Mouse (Mus musculus) cerebellum, postnatal 10 days (tissue): ENCODE data around the gene Bst2.

Experiments
- DNase-seq, 2 experiments: peaks; one replicate each; pipeline ENCODE4 v3.0.0; 2021; ENCODE audit warnings: mixed read lengths in 2 of 2

Bst2 gene

DNA sequence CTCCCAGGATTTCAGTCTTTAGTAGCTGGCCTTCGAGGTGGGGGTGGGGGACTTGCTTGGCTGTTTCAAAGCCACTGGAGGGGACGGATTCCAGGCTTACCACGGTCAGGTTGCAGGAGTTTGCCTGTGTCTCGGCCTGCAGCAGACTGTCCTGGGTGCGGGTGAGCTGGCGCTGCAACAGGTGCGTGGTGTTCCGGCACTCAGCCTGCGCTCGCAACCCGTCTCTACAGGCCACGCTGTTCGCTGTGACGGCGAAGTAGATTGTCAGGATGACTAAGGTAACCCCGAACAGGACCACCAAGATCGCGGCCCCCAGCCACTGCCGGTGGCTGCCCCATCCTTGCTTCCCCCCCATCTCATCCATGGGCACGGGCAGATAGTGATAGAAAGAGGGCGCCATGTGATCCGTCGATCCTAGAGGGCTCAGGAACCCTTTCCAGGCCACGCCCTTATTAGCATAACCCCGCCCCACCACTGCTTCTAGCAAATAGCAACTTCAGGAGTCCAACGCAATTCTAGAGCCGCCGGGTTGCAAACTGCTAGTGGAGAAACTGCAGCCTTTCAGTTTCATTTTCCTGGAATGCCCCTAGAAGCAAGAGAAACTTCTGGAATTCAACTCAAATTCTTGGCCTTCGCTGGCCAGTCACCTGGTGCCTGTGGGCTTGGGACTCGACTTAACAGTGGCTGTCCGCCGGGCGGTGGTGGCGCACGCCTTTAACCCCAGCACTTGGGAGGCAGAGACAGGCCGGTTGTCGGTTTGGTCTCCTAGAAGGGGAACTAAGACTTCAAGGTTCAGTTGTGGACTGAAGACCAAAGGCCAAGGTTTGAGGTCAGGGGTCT lies at the start of gene Bst2:
TSS of gene Bst2 (minus strand) at position 429 of the 840 bp plus-strand sequence.
- DNase-seq = peak; percentile 35 to 53

DNA sequence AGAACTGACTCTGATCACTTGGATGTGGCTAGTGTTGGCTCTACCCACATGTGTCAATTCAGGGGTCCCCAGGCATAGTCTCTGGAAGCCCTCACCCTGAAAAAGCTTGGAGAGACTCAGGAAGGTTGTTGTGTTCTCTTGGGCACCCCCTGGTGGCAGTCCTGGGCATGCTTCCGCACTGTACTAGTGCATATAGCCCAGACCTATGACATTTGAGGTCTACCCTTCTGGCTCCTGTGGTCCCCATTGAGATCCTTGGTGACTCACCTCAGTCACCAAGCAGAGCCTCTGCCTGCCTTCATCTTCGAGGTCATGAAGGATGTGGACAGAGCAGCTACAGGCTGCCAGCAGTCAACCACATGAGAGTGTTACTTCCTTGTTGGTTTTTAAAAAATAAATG lies 49.6 kb upstream of the Bst2 start:
- peak; percentile 78 to 83 for DNase-seq

DNA sequence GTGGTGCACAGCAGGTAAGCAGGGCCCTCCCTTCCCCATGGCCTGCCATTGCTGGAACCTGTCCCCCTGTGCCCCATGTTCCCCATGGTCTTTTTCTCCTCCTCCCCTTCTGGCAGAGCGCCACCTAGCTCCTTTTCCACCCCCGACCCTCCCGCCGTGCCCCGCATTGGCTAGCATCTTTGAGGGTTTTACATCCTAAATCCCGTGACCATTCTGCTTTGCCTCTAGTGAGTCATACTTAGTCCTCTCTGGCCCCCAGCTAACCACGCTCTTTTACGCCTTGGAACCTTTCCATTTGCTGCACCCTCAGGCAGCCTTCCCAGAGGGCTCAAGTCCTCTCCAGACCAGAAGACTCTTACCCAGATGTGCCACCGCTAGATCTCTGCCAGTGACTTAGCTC lies 42.9 kb upstream of the Bst2 start:
- DNase-seq = peak in 1 of 2 experiments; percentile 57

DNA sequence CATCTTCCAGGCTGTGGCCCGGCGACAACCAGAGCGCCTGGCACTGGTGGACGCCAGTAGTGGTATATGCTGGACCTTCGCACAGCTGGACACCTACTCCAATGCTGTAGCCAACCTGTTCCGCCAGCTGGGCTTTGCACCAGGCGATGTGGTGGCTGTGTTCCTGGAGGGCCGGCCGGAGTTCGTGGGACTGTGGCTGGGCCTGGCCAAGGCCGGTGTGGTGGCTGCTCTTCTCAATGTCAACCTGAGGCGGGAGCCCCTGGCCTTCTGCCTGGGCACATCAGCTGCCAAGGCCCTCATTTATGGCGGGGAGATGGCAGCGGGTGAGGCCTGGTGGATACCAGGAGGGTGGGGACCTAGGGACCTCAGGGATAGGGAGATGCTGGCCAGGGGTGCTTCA lies 42.2 kb upstream of the Bst2 start:
- peak; percentile 61 to 66 for DNase-seq

DNA sequence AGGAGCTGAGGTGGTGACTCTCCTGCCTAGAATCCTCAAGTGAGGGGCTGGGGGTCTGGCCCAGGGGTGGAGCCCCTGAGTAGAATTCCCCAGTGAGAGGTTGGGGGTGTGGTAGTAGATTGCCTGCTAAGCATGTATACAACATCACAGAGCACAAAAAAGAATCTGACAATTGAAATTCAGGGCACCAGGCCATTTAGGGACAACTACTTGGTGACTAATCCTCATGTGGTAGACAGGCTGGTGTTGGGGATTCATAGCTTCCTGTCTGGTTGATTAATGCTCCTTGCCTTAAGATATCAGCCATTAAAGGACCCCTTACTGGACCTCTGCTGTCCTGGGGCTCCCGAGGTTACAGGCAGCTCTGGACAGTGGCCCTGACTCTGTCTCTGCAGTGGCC lies 41.8 kb upstream of the Bst2 start:
- no peak for DNase-seq

DNA sequence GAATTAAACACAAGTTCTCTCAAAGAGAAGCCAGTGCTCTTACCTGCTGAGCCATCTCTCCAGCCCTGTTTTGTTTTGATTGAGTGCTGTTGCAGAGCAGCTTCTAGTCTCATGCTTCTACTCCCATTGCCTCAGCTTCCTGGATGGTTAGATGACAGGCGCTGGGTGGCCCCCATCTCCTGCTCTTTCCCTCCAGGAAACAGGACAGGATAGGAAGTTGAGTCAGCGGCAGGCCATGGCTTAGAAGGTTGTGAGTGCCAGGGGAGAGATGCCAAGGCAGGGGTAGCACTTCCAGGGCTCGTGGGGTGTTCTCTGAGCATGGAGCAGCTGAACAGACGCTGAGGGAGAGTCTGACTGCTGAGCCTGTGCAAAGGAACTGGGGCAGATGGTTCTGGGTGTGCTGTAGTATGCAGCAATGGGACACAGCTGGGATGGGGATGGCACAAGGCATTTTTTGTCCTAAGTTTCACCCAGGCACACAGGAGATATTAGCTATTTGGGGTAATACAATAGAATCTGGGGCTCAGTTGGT lies 40.7 kb upstream of the Bst2 start:
- DNase-seq = peak in 1 of 2 experiments; percentile 41

DNA sequence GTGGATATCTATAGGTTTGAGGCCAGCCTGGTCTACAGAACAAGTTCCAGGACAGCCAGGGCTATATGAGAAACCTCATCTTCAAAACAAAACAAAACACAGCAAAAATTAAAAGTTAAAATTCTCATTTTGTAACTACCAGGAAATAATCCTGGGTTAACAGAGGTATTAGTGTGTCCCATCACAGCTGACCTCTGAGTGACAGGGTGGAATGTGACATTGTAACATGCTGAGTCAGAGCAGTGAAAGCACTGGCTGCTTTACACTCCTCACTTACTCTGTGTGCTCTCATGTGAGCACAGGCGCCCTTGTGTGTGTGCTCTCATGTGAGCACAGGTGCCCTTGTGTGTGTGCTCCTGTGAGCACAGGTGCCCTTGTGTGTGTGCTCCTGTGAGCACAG lies 37.8 kb upstream of the Bst2 start:
- DNase-seq = no peak

DNA sequence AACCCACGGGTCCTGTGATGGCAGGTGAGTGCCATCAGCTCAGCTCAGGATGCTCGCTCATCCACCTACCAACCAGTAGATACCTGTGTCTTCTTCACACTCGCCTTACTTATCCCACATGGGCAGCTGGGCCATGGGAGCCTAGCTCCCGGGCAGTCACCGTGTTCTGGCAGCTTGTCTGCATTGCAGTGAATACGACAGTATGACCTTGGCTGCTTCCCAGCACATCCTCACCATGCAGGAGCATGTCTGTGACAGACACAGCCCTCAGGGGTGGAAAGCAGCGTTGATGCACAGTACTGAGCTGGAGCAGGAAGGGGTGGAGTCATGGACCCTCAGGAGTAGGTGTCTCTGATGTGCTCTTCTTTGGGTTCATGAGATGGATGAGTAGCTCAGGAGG lies 37.2 kb upstream of the Bst2 start:
- no peak for DNase-seq

DNA sequence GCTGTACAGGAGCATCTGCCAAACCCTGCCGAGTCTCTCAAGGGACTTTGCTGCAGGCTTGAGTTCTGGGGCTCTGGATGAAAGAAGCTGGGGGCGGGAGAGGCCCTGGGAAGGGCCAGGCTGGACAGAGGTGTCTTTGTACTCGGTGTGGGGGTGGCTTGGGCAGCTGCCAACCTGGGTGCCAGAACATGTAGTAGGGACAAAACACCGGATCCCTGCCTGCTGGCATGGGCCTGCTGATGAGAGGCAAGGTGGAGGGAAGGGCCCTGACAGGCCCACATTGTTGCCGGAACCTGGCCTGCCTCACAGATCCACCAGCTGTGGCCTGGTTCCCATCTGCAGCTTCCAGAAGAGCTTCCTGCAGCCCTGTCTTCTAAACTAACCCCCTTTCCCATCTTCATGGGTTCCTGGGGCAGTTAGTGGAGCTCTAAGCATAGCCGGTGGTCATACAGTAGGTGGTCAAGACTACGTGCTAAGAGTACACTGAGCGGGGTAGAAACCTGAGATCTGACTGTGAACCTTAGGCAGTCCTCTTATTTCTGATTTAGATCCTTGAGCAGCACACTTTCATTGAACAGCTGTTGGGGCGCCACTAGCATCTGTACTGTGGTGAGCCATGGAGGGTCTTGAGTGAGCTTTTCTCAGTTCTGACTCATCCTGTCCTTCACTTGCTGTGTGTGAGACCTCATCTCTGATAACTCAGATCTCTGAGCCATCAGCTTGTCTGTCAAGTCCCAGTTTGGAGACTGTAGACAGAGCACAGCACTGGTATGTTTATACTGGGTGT lies 35.8 kb upstream of the Bst2 start:
- DNase-seq = peak; percentile 77 to 85

DNA sequence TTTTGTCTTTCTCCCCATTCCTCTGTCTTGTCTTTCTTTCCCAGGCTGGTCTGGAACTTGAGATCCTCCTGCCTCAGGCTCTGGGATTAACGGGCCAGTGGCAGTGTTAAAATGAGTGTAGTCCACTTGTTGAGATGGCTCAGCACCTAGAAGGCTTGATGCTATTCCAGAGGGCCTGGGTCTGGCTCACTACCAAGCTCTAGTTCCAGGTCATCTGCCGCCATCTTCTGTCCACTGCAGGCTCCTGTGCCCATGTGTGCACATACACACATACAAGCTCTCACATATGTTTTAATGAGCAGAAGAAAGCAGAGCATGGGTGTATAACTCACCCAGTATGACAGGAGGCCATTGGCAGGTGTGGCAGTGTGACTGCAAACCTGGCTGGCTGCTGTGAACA lies 34.8 kb upstream of the Bst2 start:
- DNase-seq = peak; percentile 65 to 68

DNA sequence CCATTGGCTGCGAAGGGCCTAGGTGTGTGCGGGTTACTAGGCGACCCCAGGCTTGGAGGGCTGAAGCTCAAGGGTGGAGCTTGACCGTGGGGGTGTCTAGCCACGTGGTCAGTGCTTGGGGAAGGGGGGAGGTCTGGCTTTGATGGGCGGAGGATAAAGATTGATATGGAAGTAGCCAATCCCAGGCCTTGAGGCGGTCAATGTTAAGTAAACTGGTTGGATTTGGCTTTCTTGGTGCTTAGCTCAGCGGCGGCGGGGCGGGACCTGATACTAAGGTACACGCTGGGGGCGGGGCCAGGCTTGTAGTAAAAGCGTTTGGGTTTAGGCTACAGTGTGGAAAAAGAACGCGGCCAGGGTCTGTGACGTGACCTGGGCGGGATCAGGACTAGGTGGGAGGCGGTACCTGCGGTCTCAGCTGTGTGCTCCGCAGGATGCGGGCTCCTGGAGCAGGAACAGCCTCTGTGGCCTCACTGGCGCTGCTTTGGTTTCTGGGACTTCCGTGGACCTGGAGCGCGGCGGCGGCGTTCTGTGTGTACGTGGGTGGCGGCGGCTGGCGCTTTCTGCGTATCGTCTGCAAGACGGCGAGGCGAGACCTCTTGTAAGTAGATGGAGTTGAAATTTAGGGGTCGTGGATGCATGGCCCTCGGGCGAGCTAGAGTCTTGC lies 33.2 kb upstream of the Bst2 start:
- peak; percentile 98 for DNase-seq

DNA sequence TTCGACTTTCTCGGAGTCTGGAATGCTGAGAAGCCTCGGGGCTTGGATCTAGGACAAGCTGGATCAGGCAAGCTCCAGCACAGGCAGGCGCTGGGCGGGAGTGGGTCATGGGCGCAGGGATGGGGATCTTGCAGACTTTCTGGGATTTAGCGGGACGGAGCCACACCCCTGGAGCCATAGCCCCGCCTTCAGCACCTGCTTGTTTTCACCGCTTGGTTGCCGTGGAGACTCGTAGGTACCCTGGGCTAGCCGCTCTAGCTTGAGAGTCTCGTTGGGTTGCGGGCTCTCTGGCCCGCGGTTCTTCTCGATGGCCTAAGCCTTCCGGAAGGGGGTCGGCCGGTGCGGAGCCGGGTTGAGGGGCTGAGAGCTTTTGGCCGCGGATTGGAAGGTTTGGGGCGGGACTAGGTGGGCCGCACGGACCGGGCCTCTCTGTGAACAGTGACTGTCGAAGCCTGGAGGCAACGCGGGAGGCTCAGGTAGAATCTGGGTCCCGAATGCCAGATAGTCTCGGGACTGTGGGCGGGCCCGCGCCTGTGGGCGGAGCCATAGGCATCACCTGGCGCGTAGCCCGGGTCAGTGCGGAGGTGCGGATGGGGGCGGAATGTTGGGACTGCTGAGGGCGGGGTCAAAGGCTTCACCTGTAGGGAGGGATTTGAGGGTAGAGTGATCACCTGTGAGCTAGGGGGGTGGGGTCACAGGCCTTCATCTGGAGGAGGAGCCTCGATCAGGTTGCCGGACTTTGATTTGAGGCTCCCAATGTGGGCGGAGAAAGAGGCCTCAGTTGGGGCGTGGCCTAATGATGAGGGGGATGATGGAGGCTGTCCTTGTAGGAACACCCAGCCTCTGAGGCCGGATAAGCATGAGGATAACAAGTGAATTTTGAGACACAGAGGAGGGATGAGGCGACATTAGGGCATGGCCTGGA lies 32.4 kb upstream of the Bst2 start:
- peak; percentile 94 to 95 for DNase-seq

DNA sequence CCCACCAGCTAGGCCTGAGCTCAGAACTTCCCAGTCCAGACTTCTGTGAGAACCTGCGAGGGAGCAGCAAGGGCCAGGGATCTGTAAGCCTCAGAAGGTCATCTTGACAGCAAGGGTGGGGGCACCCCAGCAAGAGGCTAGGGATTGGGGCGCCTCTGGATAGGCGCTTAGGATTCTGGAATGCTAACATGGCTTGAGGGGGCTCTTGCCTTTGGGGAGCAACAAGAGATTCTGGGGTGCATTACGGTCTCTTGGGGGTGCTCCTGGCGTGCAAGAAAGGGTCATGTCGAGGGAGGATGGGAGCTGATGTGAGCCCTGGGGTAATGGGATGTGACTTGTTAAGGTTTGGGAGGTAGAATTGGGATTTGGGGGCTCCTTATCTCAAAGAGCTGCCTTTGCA lies 31.7 kb upstream of the Bst2 start:
- peak in 1 of 2 experiments; percentile 47 for DNase-seq

DNA sequence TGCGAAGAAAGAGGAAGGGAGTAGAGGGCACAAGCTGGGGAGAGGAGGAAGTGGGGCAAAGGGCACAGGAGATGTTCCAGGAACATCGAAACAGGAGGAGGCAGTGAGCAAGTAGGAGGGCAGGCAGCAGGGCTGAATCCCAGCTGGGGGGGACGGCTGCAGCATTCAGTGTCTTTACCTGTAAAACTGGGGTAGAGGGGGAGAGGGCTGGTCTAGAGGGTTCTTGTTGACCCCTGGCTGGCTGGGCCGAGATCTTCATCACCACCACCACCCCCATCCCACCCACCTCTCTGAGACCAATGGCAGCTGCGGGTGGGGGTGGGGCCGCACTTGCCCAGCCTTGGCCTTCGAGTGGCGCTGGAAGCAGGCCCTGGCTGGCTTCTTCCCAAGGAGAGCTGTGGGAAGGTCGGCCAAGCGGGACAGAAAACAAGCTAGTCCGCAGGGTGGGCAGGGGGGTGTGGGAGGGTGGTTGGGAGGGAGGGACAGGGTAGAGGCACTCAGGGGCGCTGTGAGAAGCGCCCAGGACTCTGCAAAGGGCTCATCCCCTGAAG lies 31.2 kb upstream of the Bst2 start, which contains the start of gene Slc27a1:
TSS of gene Slc27a1 (plus strand) at position 496 of the 551 bp plus-strand sequence.
- peak; percentile 95 for DNase-seq

DNA sequence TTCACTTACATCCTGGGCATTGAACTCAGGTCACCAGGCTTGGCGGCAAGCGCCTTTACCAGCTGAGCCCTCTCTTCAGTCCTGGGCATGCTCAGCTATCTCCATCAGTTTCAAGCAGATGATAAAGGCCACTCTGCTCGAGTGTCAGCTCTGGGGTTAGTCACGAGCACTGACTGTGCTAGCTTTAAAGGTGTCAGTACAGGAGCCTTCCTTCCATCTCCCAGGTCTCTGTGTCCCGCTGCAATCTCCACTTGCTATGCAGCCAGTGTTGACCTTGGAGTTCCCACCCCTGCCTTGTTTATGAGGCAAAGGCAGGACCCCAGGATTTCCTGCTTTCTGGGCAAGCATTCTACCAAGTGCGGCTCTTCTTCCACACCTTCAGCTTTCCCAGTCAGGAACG lies 30.3 kb upstream of the Bst2 start:
- no peak for DNase-seq

DNA sequence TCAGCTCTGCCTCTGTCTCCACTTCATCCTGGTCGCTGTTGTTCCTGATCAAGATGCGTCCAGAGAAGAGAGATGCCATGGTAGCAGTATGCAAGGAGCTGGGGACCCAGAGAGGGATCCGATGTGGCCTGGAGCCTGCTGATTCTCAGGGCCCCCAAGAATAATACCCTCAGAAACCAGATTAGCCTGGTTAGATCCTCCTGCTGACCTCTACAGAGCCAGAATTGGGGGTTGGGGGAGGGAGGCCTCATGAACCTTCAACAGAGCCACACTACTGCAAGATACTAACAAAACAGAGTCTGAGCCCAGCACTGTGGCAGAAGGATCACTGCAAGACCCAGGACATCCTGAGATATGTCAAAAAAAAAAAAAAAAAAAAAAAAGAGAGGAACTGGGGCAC lies 29.2 kb upstream of the Bst2 start, which contains the start of gene Nxnl1:
TSS of gene Nxnl1 (minus strand) at position 101 of the 400 bp plus-strand sequence.
- no peak for DNase-seq

DNA sequence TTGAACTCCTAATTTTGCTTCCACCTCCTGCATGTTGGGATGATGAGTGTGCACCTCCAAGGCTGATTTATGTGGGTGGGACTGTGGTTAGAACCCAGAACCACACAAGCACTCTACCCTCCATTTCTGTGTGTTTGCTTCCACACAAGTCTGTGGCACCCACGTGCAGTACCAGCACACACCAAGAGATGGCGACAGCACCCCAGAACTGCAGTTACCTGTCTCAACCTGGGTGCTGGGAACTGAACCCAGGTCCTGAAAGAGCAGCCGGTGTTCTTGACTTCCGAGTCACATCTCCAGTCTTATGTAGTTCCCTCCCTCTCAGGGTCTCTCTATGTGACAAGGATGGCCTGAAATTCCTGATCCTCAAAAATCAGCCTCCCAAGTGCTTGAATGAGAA lies 26.7 kb upstream of the Bst2 start:
- DNase-seq = no peak

DNA sequence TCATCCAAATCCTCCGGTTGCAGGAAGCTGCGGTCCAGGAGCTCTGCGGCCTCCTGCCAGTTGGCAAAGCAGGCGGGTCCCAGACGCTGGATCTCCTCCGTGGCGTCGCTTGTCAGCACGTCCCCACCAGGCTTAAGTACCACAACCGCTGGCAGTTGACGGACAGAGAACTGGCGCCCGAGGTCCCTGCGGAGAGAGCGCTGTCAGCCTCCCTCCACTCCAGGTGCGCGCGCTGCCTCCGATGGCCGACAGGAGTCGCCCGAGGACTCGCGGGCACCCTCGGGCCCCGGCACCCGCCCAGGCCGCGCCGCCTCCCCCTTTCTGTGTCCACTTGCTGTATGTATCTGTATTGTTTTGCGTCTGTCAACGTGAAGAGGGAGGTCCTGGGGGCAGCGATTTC lies 25.5 kb upstream of the Bst2 start:
- peak; percentile 88 to 91 for DNase-seq

DNA sequence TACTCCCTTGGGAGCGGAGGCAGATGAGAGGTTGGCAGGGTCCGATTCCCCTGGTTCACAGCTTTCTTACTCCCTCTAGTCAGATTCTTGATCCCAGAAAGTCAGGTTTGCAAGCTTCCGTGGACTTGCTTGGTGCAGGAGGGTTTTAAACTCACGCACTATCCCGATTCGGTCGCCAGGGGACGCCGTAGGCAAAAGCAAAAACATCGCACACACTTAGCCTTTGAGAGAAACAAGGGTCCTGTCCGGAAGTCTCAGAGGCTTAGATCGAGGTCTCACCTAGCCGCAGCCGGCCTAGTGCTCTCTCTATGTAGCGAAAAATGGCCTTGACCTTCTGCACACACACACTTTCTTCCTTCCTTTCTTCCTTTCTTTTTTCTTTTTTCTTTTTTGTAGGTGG lies 24.1 kb upstream of the Bst2 start:
- DNase-seq = peak; percentile 77 to 83

DNA sequence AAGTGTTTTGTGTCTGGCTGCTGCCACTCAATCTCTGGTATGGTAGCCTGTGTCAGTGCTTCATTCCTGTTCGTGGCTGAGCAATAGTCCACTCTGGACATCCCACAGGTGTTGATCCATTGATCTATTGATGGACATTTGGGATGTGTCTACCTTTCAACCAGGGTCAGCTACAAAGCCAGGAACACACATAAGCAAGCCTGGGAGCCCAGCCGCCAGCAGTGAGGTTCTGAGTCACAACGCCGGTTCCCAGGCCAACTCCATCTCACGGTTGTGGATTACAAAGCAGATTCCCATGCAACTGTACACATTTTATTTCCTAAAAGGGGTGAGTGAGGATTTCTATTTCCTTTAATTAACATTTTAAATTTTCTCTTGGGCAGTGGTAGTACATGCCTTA lies 23.5 kb upstream of the Bst2 start:
- no peak for DNase-seq

DNA sequence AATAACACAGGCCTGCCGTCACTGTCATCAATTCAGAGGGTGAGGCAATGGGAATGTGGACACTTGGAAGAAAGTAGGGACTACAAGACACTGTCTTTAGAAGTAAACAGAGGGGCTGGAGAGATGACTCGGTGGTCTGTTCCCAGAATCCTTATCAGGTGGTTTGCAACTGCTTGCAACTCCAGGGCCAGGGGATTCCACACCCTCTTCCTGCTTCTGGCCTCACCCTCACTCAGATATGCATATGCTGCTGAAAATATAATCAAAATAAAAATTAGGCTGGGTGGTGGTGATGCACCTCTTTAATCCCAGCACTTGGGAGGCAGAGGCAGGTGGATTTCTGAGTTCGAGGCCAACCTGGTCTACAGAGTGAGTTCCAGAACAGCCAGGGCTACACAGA lies 22.8 kb upstream of the Bst2 start:
- no peak for DNase-seq
